Mouse (Mus musculus): ENCODE results near the gene Rps15. TPM values are rescaled to one million over a fixed set of nuclear protein-coding genes. Genes with fewer than 3 reads are reported as not detected.

The Rps15 gene
- polyA plus RNA-seq, 1 experiment from 2014 or later, result 1,044 TPM

DNA sequence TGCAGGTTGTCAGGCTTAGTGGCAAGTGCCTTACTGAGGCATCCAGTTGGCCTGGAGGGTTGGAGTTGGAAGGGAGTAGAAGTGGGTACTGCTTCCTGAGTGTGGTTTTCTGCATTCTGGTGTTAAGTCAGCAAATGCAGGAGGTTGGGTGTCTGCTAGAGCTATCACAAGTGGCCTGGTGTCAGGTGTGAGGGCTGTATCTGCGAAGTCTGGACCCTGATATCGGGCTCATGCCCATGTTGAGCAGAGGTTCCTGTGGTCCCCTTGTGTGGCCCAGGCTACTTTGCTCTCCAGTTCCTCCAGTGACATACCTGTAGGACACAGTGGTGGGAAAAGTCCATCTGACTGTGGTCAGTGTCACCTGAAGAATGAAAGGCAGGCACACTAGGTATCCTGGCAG, 22.2 kb upstream of the Rps15 start:
- WGBS (ENCODE audit: missing documents), result 47% methylated on average over 2 of the region's 2 CpGs
- peaks cover 12% of the 10 kb centered on the region; the same call in 1 of the 2 replicates for H3K36me3 ChIP-seq (ENCODE audit: inconsistent target)
- no peak overlapping the region for H3K4me3 ChIP-seq (ENCODE audit: inconsistent target)
- H3K27ac ChIP-seq, result peak overlapping the region; percentile 34; the same call in 1 of the 2 replicates
- H3K79me2 ChIP-seq (ENCODE audit: inconsistent target), result peaks cover 100% of the 10 kb centered on the region

DNA sequence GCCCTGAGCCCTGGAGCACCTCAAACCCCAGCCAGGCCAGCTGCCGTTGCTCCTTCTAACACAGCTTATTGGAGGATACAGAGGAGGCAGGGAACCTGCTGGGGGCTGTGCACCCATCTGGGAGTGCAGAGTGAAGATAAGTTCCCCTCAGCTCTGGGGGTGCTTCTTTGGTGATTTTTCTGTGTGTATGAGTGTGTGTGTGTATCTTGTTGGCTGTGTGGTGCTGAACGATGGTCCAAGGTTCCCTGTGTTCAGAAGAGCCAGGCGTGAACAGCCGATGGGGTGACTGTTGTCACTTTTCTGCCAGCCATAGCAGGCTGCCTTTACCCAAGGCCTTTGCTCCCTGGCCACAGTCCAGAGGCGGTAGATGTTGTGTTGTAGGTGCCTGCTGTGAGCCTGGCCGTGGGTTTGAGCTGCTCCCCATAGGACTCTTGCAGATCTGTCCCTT, 21.5 kb upstream of the Rps15 start:
- peaks cover 17% of the 10 kb centered on the region for H3K36me3 ChIP-seq (ENCODE audit: inconsistent target)
- peak overlapping the region; percentile 34 for H3K27ac ChIP-seq
- H3K4me3 ChIP-seq (ENCODE audit: inconsistent target), result no peak overlapping the region
- peaks cover 100% of the 10 kb centered on the region for H3K79me2 ChIP-seq (ENCODE audit: inconsistent target)
- WGBS (ENCODE audit: missing documents), result 42% methylated on average over 6 of the region's 6 CpGs

DNA sequence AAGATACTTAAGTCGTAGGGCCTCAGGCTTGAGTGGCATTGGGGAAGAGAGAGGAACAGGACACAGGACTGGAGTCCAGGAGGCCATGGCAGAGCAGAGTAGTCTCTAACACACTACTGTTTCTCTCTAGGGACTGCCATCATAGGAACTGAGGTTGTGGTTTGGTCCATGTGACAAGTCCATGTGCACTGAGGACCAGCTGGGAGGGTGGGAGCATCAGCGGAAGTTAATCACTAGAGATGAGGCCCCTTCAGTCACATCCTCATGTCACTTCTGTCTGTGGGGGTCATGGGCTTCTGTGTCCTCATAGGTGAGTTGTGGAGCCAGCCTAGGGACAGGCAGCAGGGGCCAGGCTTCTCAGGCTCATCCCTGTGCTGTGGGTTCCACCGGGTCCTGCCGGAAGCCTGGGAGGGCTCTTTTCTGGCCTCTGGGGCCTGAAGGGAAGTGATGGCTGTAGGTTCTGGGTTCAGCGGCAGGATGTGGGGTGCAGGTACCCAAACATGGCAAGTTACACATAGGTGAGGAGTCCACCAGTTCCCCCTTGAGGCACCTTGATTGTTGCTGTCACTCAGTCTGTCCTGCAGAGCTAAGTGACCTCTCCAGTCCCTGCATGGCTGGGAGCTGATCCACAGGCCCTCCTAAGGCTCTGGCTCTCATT, 20.9 kb upstream of the Rps15 start:
- Histone ChIP-seq H3K4me3 (ENCODE audit: inconsistent target) (no peak overlapping the region), H3K27ac (peak overlapping the region; percentile 34)
- WGBS (ENCODE audit: missing documents), result 33% methylated on average over 5 of the region's 5 CpGs

DNA sequence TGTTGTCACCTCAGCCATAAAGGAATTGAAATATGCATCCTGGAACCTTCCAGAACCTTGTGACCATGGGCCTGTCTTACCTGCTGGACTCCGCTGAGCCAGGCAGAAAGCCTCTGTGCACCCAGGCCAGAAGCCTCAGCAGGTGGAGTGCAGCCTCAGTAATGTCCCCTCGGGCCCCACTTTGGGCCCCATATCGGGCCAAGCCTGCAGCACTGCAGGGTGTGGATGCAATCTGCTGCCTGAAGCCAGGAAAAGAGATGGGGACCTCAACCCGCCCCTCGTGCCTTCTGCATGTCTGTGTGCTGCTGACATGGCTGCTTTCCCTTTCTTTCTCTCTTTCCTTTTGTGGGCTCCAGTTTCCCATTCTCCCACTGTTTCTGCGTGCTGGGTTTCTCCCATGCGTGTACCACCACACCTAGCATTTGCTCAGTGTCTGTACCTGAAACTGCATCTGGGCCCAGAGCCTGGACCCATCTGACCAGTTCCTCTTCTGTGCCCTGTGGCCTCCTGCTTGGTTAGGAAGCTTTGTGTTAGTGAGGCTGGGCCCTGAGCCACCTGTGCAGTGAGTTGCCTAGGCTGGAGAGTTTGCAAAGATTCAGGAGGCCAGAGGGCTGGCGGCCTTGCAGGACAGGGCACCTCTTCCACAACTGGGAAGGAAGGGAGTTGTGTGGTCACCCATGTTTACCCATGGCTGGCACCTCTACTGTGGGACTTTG, 20.2 kb upstream of the Rps15 start:
- H3K27ac ChIP-seq, result no peak overlapping the region
- H3K4me3 ChIP-seq (ENCODE audit: inconsistent target), result no peak overlapping the region
- H3K36me3 ChIP-seq (ENCODE audit: inconsistent target), result peaks cover 28% of the 10 kb centered on the region
- peaks cover 92% of the 10 kb centered on the region for H3K79me2 ChIP-seq (ENCODE audit: inconsistent target)
- WGBS (ENCODE audit: missing documents), result 81% methylated on average over 8 of the region's 8 CpGs

More for the DNA sequence above, 20.9 kb upstream of the Rps15 start:
- H3K36me3 ChIP-seq (ENCODE audit: inconsistent target), result peaks cover 22% of the 10 kb centered on the region
- H3K79me2 ChIP-seq (ENCODE audit: inconsistent target), result peaks cover 99% of the 10 kb centered on the region

DNA sequence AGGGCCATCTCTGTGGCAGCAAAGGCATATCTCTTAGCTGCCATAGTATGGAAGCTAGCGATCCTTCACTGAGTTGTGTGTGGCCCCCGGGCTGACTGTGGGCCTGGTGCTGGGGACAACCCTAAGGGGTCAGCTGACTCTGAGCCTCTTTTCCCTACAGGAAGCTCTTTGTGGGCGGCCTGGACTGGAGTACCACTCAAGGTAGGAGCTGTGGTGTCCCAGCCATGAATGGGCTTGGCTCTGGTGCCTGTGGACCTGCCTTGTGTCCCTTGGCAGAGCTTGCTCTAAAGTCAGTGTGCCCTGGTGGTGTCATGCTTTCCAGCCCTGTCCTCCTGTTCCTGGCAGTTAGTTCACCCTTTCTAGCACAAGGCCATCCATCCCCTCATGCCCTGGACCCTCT, 18.4 kb upstream of the Rps15 start:
- Histone ChIP-seq H3K79me2 (ENCODE audit: inconsistent target) (peaks cover 74% of the 10 kb centered on the region), H3K27ac (no peak overlapping the region), H3K4me3 (ENCODE audit: inconsistent target) (no peak overlapping the region), H3K36me3 (ENCODE audit: inconsistent target) (peaks cover 46% of the 10 kb centered on the region)
- WGBS (ENCODE audit: missing documents), result 77% methylated on average over 3 of the region's 3 CpGs

DNA sequence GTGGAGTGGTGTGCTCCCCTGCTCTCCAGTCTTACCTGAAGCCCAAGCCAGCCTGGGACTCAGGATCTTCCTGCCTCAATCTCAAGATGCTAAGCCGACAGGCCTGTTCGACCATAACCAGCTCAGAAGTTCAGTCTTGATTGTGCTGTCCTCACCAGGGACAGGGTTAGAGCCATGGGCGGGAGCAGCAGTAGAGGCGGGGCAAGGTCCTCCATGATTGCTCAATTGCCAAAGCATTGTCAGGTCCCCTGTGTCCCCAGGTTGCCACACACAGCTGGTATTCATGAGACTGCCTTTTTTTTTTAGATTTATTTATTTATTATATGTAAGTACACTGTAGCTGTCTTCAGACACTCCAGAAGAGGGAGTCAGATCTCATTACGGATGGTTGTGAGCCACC, 16.0 kb upstream of the Rps15 start:
- H3K36me3 ChIP-seq (ENCODE audit: inconsistent target), result peaks cover 67% of the 10 kb centered on the region
- H3K27ac ChIP-seq, result no peak overlapping the region
- 89% methylated on average over 4 of the region's 5 CpGs for WGBS (ENCODE audit: missing documents)
- no peak overlapping the region for H3K4me3 ChIP-seq (ENCODE audit: inconsistent target)
- H3K79me2 ChIP-seq (ENCODE audit: inconsistent target), result peaks cover 50% of the 10 kb centered on the region

DNA sequence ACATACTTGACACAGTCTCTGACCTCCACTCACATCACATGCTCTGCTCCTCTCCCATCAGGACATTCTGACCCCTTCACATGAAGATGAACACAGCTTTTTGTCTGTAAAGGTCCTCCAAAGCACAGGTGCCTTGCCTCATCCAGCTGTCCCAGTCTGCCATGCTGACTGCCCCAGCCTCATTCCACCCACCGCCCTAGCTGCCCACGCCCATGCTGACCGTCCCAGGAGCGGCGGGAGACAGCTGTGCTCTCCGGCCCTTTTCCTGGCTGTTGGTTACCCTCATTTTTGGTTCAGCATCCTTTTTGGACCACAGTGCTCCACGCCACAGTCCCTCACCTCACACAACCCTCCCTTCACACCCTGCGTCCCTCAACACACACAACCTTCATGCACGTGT, 13.9 kb upstream of the Rps15 start:
- Histone ChIP-seq H3K4me3 (ENCODE audit: inconsistent target) (no peak overlapping the region), H3K27ac (no peak overlapping the region), H3K36me3 (ENCODE audit: inconsistent target) (peaks cover 76% of the 10 kb centered on the region), H3K79me2 (ENCODE audit: inconsistent target) (peaks cover 29% of the 10 kb centered on the region)
- 98% methylated on average over 9 of the region's 9 CpGs for WGBS (ENCODE audit: missing documents)

DNA sequence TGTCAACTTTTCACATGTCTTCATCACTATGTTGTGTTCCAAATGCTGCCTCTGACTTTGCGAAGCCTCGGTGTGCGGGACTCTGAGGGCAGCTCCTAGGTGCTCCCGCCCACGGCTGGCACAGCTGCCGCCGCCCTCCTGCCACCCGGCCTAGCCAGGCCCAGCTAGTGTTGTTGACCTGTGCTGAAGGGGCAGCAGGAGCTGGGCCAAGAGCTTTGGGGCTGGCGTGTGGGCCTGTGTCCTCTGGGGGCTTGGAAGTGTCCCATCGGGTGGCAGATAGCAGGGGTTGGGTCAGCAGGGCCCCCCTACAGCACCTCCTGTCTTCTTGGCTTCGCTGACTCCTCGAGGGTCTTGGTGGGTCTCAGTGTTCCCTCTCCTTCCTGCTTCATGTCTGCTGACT, 13.0 kb upstream of the Rps15 start:
- no peak overlapping the region for H3K4me3 ChIP-seq (ENCODE audit: inconsistent target)
- WGBS (ENCODE audit: missing documents), result 96% methylated on average over 11 of the region's 12 CpGs
- H3K27ac ChIP-seq, result no peak overlapping the region
- peaks cover 20% of the 10 kb centered on the region for H3K79me2 ChIP-seq (ENCODE audit: inconsistent target)
- H3K36me3 ChIP-seq (ENCODE audit: inconsistent target), result peaks cover 77% of the 10 kb centered on the region

DNA sequence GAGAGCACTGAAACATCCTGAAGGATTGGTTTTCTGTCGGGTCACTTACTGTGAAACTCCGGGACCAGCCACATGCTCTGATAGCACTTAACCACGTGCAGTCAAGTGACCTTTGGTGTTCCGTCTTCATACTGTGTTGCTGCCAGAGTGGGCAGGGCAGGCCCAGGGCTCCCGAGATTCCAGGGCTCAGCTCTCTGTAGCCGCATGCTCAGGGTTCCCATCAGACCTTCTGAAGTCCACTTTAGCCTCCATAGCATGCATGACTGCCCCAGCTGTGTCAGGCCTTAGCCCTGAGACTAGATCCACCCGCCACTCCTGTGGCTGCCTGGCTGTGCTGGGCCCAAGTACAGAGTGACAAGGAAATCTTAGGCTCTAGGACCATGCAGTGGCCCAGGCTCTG, 10.9 kb upstream of the Rps15 start:
- 99% methylated on average over 7 of the region's 7 CpGs for WGBS (ENCODE audit: missing documents)
- Histone ChIP-seq H3K4me3 (ENCODE audit: inconsistent target) (no peak overlapping the region), H3K79me2 (ENCODE audit: inconsistent target) (no peaks in the 10 kb centered on the region; the same call in 1 of the 2 replicates), H3K27ac (no peak overlapping the region), H3K36me3 (ENCODE audit: inconsistent target) (peaks cover 81% of the 10 kb centered on the region)

DNA sequence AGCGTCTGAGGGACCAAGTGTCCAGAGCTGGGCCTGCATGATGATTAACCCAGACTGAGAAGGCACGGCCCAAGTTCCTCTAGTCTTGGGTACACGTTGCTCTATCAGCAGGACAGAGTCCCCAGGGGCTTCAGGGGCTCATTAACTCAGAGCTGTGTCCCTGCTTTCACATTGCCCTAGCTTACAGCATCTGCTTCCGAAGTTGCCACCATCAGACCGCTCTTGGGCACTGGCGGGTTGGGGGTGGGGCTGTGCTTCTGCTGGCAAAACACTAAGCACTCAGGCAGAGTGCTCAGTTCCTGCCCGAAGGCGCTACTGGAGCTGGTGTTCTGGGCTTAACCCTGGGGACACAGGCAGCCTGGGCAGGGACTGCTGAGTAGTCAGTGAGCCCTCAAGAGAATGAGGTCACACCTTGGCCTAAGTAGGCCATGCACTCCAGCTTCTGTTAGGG, 10.3 kb upstream of the Rps15 start:
- H3K79me2 ChIP-seq (ENCODE audit: inconsistent target), result no peaks in the 10 kb centered on the region
- H3K4me3 ChIP-seq (ENCODE audit: inconsistent target), result no peak overlapping the region
- H3K36me3 ChIP-seq (ENCODE audit: inconsistent target), result peaks cover 77% of the 10 kb centered on the region
- no peak overlapping the region for H3K27ac ChIP-seq
- WGBS (ENCODE audit: missing documents), result 75% methylated on average over 6 of the region's 8 CpGs

DNA sequence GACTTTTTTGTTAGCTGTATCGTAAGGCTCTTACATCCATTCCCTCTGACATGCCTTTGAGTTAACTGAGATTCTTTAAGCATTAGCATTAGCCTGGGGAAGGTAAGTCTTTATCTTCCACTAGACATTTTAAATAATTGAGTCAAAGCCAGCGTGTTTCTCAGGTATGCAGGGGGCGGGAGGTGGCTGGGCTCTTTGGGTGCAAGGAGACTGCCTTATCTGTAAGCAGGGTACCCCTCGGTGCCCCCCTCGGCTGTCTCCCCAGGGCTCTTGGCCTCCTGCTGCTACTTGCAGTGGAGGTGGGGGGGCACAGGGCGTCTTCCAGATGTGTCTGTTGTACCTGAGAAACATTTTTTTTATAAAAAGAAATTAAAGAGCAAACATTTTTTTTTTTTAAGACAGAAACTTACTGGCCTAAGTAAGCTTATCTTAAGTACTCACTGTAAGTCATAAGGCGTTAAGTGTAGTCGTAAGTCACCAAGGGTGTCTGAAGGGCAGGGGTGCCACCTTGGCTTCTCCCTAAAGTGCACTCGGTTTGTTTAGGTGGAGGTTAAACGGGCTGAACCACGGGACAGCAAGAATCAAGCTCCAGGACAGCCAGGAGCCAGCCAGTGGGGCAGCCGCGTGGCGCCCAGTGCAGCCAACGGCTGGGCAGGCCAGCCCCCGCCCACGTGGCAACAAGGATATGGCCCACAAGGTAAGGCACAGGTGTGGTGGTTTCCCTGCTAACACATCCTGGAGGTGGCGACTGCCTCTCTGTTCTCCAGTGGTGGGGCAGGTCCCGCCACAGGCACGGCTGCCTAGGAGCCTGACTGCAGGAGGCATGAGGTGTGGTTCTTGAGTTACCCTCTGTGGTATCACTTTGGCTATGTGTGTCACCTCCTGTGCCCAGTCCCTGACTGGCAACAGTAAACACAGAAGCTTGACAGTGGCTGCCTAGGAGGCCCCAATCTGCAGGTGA, 9.5 kb upstream of the Rps15 start:
- H3K79me2 ChIP-seq (ENCODE audit: inconsistent target), result no peaks in the 10 kb centered on the region
- H3K4me3 ChIP-seq (ENCODE audit: inconsistent target), result no peak overlapping the region
- 90% methylated on average over 20 of the region's 20 CpGs for WGBS (ENCODE audit: missing documents)
- H3K27ac ChIP-seq, result no peak overlapping the region
- H3K36me3 ChIP-seq (ENCODE audit: inconsistent target), result peaks cover 69% of the 10 kb centered on the region

DNA sequence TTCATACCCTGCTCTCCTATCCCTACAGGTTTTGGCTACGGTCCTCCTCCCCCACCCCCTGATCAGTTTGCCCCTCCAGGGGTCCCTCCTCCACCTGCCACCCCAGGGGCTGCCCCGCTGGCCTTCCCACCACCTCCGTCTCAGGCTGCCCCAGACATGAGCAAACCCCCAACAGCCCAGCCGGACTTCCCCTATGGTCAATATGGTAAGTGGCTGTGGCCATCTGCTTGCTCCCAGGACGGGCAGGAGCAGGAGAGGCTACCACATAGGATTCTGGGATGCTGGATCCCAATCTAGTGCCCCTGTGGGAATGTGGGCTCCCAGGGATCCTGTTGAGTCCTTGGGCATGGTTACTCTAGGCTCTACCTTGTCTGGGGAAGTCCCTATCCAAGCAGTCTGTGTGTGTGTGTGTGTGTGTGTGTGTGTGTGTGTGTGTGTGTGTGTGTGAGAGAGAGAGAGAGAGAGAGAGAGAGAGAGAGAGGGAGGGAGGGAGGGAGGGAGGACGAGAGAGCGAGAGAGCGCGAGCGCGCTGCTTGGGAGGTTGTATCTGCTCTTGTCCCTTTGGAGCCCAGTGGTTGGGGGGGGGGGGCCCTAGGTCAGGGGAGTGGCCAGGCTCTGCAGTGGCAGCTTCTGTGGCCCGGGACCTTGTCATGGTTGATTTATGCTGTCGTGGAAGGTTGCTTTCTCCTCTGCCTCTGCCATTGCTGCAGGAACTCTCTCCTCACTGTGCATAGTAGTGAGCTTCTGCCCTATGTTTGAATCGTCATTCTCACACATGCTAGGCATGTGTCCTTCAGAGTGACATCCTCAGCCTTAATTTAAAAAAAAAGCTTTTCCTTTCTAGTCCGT, 6.8 kb upstream of the Rps15 start:
- Histone ChIP-seq H3K36me3 (ENCODE audit: inconsistent target) (peaks cover 44% of the 10 kb centered on the region), H3K27ac (no peak overlapping the region), H3K79me2 (ENCODE audit: inconsistent target) (no peaks in the 10 kb centered on the region), H3K4me3 (ENCODE audit: inconsistent target) (no peak overlapping the region)
- 76% methylated on average over 9 of the region's 15 CpGs for WGBS (ENCODE audit: missing documents)

DNA sequence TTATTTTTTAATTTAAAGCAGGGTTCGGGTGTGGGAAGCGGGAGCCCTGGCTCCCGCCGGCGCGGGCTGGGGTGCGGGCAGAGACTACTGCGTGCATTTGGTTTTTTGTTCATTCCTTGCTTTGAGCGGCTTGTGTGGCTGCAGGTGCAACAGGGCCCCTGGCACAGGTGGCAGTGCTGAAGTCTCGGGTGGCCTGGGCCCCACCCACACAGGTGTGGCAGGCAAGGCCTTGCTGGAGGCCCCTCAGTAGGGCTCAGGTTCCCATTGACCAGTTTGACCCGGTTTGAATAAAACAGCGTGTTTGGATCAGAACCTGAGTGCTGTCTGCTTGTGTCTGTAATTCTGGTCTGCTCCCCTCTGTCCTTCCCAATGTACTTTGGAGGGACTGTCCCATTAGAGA, 4.2 kb upstream of the Rps15 start:
- no peak overlapping the region for H3K27ac ChIP-seq
- H3K4me3 ChIP-seq (ENCODE audit: inconsistent target), result no peak overlapping the region
- H3K79me2 ChIP-seq (ENCODE audit: inconsistent target), result peaks cover 6% of the 10 kb centered on the region
- H3K36me3 ChIP-seq (ENCODE audit: inconsistent target), result peaks cover 31% of the 10 kb centered on the region
- WGBS (ENCODE audit: missing documents), result 95% methylated on average over 11 of the region's 12 CpGs

DNA sequence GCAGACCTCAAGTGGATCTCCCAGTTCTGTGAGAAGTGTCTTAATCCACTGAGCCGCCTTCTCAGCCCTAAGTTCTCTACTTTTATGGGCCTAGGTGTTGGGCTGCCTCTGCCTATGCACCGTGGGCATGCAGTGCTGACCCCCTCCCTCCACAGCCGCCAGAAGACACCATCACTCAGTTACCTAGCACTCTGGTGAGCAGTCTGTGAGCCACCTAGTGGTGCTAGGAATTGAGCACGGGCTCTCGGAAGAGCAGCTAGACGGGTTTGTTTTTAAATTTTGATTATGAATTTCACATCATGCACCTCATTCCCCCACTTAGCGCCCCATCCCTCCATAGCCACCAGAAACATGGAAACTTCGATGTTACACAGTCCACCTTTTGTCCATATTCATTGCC, 3.6 kb upstream of the Rps15 start:
- H3K79me2 ChIP-seq (ENCODE audit: inconsistent target), result peaks cover 12% of the 10 kb centered on the region
- WGBS (ENCODE audit: missing documents), result 74% methylated on average over 8 of the region's 8 CpGs
- H3K36me3 ChIP-seq (ENCODE audit: inconsistent target), result peaks cover 25% of the 10 kb centered on the region
- H3K27ac ChIP-seq, result no peak overlapping the region
- no peak overlapping the region for H3K4me3 ChIP-seq (ENCODE audit: inconsistent target)
